Mouse (Mus musculus) right cerebral cortex, postnatal 10 days (tissue): ENCODE results near the gene Tiam1.

Experiments
- DNase-seq, 2 experiments: peaks; one replicate each; pipeline ENCODE4 v3.0.0; 2021; ENCODE audit warnings: low spot score in 2 of 2

Tiam1 gene

DNA sequence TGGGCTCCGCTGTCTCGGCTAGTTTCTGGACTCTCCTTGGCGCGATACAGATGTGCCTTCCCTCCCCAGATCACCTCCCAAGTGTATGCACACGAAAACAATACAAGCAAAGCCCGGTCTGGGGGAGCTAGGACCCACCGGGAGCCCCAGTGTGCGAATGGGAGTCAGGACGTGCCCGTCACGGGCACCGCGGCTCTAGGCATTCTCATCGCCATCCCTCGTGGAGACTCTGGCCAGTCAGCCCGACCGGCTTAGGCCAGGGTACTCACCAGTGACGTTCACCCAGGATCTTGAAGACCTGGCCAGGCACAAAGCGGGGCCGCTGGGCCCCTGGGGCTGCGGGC is 181 bp downstream of the Tiam1 start:
- DNase-seq: no peak

DNA sequence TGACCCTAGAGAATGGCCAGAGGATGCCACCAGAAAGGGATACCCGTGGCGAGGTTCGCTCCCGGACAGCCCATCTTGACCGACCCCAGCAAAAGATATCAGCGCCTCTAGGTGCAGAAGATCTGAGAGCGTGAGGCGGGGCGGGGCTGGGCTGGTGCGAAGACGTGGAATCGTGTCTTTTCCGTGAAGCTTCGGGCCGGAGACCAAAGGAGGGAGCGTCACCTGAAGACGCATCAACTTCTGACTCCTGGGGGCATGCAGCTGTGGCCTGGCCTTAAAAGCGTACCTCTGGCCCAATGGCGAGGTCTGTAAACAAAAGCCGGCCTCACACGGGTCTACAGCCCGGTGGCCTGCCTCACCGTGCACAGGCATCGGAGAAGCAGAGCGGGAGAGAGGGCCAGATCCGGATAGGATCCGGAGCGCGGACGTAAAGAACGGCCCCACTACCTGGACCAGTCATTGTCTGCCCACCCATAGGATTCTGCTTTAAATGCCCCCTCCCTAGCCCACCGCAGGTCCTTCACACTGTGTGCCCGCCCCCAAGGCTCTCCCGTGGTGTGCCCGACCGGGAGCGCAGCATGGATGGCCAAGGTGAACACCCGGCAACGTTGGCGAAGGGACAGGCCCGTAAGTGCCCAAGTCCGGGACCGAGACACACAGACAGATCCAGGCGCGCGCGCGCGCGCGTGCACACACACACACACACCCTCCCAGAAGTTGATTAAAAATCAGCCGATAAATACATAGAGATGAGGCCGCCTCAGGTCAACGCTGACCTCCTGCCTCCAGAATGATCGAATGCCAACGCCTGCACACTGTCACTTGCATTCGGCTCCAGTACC is 774 bp downstream of the Tiam1 start:
- DNase-seq: peak; percentile 78

DNA sequence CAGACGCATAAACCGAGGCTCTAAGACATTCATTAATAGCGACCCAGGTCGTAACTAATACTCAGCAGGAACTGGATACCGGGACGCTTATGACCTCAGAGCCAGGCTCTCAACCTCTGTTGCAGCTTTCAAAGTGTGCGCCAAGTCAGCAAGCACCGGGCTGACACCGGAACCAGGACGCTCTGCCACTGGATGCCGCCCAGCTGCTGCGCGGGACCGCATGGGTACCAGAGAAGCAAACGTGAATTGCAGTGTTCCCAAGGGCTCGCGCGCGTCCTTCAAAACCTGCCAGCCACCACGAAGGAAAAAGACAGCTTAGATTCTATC is 1.4 kb downstream of the Tiam1 start:
- peak; percentile 60 to 66 for DNase-seq

DNA sequence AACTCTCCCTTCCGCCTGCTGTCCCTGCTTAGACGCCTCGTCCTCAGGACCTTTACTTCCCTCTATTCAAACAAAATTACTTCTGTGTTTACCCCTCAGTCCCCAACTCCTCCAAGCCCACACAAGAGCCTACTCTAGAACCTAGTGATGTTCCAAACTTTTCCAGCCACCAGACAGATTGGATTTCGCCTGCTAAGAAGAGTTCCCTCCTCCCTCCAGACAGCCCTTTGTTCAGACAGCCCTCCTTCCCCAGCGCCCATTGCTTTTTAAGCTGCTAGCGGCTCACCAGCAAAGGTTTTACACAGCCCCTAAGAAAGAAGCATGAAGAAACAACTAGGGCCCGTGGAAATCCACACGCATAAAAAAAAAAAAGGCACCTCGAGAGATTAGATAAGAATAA is 2.0 kb downstream of the Tiam1 start:
- no peak for DNase-seq

DNA sequence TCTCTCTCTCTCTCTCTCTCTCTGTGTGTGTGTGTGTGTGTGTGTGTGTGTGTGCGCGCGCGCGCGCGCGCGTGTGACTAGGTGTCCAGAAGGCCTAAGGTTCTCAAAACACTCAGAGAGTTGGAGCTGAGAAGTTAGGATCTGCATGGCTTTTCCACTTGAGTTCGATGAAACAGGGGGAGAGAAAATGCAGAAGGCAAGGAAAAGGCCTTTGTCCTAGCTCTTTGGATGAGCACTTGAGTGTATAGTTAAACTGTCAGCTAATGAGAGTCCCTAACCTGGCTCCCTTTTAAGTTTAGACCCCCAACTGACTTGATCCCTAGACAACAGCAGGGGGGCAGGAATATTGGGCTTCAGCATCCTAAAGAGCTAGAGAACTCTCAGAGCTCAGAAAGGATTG is 3.0 kb downstream of the Tiam1 start:
- DNase-seq: no peak

DNA sequence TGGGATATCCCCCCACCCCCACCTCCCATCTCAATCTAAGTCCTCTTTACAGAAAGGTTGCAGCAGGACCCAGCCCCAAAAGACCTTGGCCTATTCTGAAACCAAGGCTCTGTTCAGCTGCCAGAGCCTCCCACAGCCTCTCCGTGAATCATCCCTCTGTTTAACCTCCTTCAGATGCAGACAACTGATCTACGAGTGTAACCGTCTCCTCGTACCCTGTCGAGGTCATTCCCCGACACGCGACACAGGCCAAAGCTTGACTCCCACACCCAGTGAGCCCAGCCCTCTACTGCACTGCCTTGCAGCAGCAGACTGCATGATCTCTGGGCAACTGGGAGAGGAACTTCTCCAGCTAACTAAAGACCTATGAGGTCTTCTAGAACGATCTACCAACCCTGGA is 3.9 kb downstream of the Tiam1 start:
- DNase-seq: no peak

DNA sequence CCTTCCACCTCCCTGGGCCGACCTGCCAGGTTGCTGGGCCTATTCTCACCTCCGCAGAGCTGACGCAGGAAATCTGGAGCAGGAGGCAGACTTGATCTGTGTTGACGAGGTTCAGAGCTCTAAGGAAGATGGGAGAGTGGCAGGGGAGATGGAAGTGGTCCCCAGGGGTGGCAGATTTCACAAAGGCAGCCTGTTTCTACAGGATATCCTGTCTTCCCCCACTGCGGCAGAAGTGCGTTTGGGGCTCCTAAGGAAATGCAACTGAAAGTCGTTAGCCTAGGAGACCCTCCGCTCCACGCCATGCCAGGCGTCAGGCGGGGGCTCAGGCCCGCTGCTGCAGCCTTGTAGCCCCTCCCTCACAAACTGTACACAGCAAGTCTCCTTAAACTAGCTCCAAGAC is 5.4 kb downstream of the Tiam1 start:
- DNase-seq: no peak

DNA sequence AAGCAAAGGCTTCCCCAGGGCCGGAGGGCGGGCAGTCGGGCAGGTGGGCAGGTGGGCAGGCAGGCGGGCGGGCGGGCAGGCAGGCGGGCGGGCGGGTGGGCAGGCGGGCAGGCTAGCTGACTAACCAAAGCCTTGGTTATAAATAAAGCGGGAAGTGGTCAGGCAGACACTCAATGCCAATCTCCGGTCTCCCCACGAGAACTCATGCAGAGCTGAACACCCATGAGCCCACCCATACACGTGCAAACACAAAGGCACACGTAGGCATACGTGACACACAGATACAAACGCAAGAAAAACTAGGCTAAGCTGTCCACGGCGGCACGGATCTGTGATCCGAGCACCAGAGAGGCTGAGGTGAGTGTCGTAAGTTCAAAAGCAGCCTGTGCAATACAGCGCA is 6.4 kb downstream of the Tiam1 start:
- DNase-seq: no peak

DNA sequence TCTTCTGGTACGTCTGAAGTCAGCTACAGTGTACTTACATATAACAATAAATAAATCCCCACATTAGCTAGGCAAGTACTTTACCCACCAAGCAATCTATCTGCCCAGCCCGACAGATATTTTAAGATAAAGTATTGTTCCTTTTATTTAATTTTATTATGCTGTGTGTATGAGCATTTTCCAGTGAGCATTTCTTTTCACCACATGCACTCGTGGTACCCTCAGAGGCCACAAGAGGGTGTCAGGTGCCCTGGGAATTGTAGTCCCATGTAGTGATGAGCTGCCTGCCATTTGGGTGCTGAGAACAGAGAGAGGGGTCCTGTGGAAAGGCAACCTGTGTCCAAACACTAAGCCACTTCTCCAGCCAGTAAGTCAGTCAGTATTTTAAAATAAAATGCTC is 8.0 kb downstream of the Tiam1 start:
- DNase-seq: no peak

DNA sequence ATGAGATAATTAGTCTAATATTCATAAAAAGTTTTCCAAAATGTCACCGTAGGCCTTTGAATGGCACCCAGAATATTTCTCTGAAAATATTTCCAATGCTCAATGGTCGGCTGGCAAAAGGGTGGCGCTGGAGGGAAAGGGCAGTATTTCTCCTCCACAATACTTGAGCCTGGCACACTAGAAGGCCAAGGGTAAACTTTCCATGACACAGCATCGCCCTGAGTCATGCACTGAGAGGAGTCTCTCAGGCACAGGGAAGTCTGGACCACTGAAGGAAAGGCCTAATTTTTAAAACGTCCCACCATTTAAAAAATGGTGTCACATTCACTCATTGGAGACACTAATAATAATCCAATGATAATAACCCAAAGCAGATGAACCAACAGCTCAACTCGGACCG is 9.2 kb downstream of the Tiam1 start:
- no peak for DNase-seq

DNA sequence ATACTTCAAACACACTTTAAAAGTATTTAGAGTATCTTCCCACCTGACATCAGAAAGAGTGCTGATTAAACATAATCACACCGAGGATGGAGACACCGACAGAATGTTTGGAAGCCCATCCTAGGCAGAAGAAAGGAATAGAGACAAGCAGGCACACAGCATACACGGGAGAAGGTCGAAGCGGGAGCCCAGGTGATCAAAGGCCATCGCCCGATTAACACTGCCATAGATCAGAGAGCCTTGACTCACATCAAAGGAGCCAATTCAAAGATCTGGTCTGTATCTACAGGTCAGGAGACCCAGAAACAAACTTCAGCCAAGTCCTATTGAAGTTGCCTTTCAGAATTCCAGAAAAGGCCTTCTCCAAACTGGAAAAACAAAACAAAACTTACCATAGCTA is 10.8 kb downstream of the Tiam1 start:
- no peak for DNase-seq

DNA sequence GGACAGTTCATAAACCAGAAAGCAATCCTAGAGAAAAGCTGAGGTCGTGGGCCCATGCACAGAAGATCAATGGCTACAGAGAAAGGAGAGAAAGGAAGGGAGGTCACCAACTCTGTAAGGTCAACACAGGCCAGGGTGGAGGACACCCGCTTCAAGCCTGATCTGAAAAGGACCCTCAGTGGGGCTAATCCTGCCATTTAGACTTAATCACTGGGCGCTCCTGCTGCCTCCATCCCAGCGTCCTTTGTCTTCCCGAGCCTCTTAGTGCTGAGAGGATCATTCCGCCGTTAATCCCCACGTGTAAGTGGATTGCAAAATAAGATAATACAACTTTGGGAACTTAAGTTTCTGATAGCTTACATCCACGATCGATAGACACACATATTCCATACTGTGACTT is 11.2 kb downstream of the Tiam1 start:
- DNase-seq: no peak

DNA sequence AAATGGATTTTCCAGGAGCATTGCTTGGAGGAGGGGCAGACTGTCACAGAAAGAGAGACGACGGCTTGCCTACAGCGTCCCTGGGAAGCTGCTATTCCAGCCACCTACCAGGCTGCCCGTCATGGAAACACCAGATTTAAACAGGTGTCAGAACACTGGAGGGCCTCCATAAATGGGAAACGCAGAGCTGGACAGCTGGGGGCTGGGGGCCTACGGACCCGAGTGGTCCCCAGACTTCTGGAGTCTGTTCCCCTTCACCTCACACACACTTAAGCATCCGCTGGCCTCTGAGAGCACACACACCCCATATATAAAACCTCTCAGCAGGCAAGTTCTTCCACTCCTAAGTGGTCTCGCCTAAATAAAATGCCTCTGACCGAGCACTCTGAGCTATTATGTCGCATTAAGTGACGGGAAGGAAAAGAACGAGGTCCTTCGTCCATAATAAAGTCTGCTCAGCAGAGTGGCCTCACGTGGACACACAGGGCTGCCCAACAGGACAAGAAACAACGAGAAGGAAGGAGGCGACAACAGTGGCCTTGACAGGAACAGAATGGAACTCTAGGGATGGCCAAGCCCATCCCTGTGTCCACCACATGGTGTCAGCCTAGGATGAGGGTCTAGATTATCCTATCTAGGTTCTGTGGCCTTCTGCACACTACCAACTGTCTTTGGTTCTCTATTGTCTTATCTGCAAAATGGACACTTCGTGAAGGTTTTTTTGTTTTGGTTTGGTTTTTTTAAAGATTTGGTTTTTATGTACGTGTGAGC is 14.6 kb downstream of the Tiam1 start:
- DNase-seq: no peak

DNA sequence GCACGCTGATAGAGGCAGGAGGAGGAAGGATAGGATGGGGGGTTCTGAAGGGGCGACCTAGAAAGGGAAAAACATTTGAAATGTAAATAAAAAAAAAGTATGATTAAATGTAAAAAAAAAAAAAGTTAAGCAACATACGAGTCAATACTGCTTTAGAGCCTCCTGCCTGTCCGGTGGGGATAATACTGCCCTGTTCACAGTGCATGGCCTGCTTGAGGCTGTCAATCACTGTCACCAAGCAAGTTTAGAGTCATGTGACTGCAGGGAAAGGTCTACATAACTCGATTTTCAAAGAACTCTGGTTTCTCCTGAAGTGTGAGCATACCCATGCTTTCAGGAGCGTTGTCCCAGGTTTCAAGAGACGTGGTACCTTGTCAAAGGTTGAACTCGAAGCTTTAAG is 15.2 kb downstream of the Tiam1 start:
- DNase-seq: no peak

DNA sequence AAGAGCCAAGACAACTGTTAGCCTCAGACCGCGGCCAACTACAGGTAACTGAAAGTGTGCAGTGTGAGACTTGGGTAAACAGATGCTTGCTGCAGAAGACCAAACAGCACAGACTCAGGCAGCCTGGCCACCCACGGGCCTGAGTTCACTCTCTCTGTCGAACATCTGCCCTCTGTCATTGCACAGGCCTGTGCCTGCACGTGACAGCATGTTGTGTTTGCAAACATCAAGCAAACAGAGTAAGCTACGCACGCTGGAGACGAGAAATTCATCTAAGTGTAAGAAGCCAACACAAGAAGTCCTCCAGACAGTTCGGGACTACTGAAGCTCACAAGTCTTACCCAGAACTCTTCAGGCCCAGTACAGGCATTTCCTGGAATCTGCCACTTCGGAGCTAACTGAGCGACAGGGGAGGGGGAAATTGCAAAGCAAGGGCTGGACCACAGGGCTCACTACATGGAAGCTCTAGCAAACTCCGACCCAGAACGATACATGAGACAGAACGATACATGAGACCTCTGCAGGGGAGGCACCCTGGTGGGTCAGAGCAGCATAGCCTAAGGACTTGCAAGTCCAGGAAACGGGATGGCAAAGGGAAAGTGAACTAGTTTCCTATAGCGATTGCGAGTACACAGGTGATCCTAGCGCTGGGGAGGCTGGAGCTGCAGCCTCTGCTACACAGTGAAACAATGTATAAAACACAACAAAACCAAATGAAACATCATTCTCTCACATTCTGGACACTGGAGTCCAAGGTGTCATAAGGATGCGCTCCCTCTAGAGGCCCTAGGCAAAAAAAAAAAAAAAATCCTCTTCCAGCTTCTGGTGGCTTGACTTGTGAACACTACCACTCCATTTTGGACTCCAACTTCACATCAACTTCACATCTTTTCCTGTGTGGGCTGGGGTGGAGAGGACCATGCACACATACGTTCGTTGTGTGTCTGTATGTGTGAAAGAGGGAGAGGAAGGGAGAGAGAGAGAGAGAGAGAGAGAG is 18.0 kb downstream of the Tiam1 start:
- no peak for DNase-seq

DNA sequence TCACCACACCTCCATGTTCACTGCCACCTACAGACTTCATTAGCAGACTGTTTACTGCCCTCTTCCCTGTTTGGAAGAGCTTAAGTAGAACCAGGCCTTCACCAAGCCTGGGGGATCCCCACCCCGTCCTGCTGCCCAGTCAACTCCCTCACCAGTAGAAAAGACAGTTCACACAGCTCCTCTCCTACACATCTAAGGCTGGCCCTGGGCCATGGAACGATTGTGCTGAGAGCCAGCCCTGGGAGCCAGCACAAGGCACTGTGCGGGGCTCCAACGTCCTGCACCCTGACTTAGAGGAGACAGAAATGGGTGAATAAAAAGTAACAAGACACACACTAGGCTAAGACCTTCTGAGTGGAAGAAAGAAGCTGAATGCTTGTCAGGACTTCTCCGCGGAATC is 20.5 kb downstream of the Tiam1 start:
- DNase-seq: no peak

DNA sequence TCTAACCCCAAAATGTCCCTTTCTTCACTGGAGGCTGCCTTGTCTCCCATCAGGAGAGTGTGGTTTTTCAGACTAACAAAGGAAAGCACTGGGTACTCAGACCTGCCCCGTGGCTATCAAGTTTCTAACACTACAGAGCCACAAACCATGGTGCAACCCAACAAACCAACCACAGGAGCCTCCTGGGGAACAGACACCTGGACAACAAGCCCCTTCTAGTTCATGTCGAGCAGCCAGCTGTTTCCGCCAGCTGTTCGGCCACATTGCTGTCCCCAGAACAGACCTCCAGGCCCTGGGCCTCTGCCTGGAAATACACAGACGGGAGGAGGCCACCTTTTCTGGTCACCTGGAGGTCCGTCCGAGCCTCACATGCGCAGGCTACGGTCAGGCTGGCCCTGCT is 21.1 kb downstream of the Tiam1 start:
- no peak for DNase-seq

DNA sequence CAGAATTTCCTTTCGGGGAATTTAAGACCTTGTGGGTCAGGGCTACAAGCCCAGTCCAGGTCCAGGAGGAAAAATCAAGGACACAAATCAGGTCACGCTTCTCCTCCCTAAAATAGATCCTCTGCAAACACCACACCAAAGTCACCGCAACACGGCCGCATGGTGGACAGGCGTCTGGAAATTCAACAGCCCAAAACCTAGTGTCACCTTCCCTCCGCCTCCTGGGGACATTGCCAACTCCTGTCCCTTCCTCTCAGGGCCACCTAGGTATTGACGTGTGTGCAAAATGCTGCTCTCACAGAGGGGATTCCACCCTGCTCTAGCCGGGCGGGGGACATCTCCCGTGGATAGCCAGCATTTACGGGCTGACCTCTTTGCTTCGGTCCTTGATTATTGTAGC is 21.8 kb downstream of the Tiam1 start:
- DNase-seq: no peak

DNA sequence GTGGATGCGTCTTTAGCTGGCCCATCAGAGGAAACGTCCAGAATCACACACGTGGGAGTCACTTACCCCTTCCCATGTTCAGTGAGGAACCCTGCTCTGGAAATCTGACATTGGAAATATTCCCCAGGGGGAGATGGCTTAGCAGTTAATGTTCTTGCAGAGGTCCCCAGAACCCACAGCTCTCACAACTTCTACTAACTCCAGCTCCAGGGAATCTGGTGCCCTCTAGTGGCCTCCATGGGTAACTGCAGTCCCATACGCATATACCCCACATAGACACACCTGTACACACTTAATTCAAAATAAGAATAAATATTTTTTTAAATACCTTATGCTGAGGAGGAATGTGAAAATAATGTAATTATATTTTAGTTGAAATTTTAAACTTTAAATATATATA is 23.6 kb downstream of the Tiam1 start:
- DNase-seq: no peak

DNA sequence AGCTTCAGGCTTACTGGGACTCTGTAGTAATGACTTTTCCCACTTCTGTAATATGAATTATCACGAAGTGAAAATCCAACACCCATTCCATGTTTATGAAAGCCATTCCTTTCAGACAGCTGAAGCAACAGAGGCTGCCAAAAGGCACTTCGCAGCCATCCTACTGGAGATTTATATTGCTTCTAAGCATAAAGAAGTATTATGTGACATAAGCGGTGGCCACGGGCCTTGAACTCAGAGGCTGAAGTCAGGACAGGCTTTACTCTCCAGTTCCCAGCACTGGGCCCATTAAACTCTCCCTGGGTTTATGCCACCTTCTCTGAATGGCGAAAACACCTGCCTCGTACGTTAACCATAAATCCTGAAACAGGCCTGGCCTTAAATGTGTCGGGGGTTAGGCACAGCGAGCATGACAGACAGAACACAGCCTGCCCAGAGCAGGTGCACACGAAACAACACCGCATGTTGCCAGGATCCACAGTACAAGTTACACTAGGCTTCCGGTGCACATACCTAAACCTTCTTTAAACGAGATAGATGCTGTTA is 26.9 kb downstream of the Tiam1 start:
- DNase-seq: no peak

DNA sequence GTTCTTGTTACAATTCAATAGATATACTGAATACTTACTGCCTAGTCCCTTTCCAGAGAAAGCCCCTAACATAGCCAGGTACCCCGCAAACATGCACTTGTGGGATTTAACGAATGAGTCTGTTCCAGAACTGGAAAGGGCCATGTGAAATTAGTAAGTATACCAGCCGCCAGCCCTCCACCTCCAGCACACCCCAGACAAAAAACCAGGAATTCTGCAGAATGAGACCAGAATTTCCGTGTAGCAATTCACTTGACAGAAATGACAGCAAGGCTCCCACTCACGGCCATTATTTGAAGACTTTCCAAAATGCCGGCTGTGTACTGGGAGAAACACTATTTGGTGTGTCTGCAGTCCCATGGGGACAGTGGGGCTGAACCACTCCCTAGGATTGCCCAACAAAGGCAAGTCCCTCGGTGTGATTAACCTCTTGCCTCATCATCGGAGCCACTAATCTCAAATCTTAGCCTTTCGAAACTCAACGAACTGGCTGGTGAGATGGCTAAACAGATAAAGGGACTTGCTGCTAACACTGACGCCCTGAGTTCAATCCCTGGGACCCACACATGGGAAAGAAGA is 30.9 kb downstream of the Tiam1 start:
- no peak for DNase-seq

DNA sequence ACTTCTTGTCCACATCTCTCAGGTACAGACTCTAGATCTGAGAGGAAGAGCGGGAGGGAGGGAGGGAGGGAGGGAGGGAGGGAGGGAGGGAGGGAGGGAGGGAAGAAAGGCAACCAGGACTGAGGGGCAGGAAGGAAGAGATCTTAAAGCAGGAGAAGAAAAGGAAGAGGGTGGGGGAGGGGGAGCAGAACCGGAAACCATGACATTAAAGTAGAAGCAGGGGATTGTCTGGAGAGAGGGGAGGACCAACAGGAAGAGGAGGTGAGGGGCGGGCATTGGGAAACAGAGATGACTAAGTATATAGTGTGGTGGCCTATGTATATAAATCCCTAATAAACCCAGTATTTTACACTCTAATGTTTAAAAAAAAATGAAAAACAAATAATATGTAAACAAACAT is 34.1 kb downstream of the Tiam1 start:
- no peak for DNase-seq
